Mouse (Mus musculus) midbrain, postnatal 0 days (tissue): ENCODE measurements around the gene Tsen15. TPM values are rescaled to one million over a fixed set of nuclear protein-coding genes. Genes with fewer than 3 reads are reported as not detected.
A peak's percentile ranks its signal among the peaks of the same experiment; 100 is the strongest.

ENCODE experiments used
- ATAC-seq: fragments of 200-750 bp; cut with Nextera tagmentation; 2 replicates; pipeline ENCODE4 v1.8.0; 2017; ENCODE audit warnings: moderate number of reproducible peaks, mild to moderate bottlenecking, moderate TSS enrichment, moderate library complexity; ENCODE audit not compliant: low FRiP score
- DNase-seq: peaks from one replicate; pipeline ENCODE4 v3.0.0-alpha.2; 2015; ENCODE audit warnings: low spot score
- H3K27ac ChIP-seq: fragments of 300-500 bp; sonication (generic); 2 replicates; pipeline ENCODE4 v1.5.1; 2014; ENCODE audit warnings: low read depth, mild to moderate bottlenecking, low read length, mixed read lengths
- H3K27me3 ChIP-seq: fragments of 300-500 bp; sonication (generic); 2 replicates; pipeline ENCODE4 v1.6.1; 2014; ENCODE audit warnings: low read length, control low read depth, mixed read lengths; ENCODE audit not compliant: insufficient read depth
- H3K36me3 ChIP-seq: fragments of 300-500 bp; sonication (generic); 2 replicates; pipeline ENCODE4 v1.6.1; 2014; ENCODE audit warnings: low read length, control low read depth, mixed read lengths; ENCODE audit not compliant: insufficient read depth
- H3K4me1 ChIP-seq: fragments of 300-500 bp; sonication (generic); 2 replicates; pipeline ENCODE4 v1.6.1; 2014; ENCODE audit warnings: mild to moderate bottlenecking, control low read depth, antibody characterized with exemption, low read length, mixed read lengths; ENCODE audit not compliant: insufficient read depth
- H3K4me2 ChIP-seq: fragments of 300-500 bp; sonication (generic); 2 replicates; pipeline ENCODE4 v1.6.1; 2014; ENCODE audit warnings: low read depth, mild to moderate bottlenecking, low read length, mixed read lengths; ENCODE audit not compliant: poor library complexity, severe bottlenecking
- H3K4me3 ChIP-seq: fragments of 300-500 bp; sonication (generic); 2 replicates; pipeline ENCODE4 v1.5.1; 2014; ENCODE audit warnings: low read depth, mild to moderate bottlenecking, low read length, moderate library complexity
- H3K9ac ChIP-seq: fragments of 300-500 bp; sonication (generic); replicated peaks from 2 replicates; pipeline ENCODE4 v1.6.1; 2014; ENCODE audit warnings: mild to moderate bottlenecking, low read length, moderate library complexity, mixed read lengths; ENCODE audit not compliant: poor library complexity, severe bottlenecking
- H3K9me3 ChIP-seq: fragments of 300-500 bp; sonication (generic); 2 replicates; pipeline ENCODE4 v1.6.1; 2016; ENCODE audit warnings: low read length, control low read depth
- CTCF ChIP-seq: IDR thresholded peaks from 2 replicates; pipeline ENCODE4 v1.5.1; 2016; ENCODE audit warnings: antibody characterized with exemption, mild to moderate bottlenecking
- WGBS: fragments of 180-500 bp; shearing (Covaris S2); extraction: QIAGEN DNeasy Blood & Tissue Kit; methylation state at CpG from one replicate; pipeline ENCODE4 v1.1.7; 2014; 5-methylcytosine and 5-hydroxymethylcytosine counted together
- polyA plus RNA-seq: library from polyadenylated mRNA; unstranded; fragments of >200 nt; fragmentation: Nextera tagmentation; extraction: Ambion mirVana; gene quantifications from 2 replicates; pipeline ENCODE4 v1.2.1, GENCODE M21; 2015
- total RNA-seq: library from RNA; depleted of rRNA; stranded (reverse); fragments of >200 nt; gene quantifications from 2 replicates; pipeline ENCODE4 v1.2.3, GENCODE M21; 2014

The Tsen15 gene
- total and polyA plus RNA-seq, 2 experiments from 2014 or later, result 17.8 to 43.7 TPM

- no peak overlapping the region for H3K4me3 ChIP-seq
- WGBS, result 75% methylated on average over 4 of the region's 4 CpGs
- H3K27ac ChIP-seq, result no peak overlapping the region
- no peak overlapping the region for H3K4me2 ChIP-seq
- 0 out of 2 replicates have a peak, but pooled peaks cover 5% of the 10 kb centered on the region for H3K4me1 ChIP-seq
- no peak overlapping the region for H3K9ac ChIP-seq
- DNase-seq, result peak; percentile 30
- no peak for TF ChIP-seq CTCF
- H3K9me3 ChIP-seq, result peaks cover 5% of the 10 kb centered on the region
- ATAC-seq, result no peak
- no peaks in the 10 kb centered on the region for H3K36me3 ChIP-seq
- no peaks in the 10 kb centered on the region for H3K27me3 ChIP-seq
Observed at GRCm38 (mm10) chr1:152409356-152409755, 22.9 kb upstream of the Tsen15 start.

DNA sequence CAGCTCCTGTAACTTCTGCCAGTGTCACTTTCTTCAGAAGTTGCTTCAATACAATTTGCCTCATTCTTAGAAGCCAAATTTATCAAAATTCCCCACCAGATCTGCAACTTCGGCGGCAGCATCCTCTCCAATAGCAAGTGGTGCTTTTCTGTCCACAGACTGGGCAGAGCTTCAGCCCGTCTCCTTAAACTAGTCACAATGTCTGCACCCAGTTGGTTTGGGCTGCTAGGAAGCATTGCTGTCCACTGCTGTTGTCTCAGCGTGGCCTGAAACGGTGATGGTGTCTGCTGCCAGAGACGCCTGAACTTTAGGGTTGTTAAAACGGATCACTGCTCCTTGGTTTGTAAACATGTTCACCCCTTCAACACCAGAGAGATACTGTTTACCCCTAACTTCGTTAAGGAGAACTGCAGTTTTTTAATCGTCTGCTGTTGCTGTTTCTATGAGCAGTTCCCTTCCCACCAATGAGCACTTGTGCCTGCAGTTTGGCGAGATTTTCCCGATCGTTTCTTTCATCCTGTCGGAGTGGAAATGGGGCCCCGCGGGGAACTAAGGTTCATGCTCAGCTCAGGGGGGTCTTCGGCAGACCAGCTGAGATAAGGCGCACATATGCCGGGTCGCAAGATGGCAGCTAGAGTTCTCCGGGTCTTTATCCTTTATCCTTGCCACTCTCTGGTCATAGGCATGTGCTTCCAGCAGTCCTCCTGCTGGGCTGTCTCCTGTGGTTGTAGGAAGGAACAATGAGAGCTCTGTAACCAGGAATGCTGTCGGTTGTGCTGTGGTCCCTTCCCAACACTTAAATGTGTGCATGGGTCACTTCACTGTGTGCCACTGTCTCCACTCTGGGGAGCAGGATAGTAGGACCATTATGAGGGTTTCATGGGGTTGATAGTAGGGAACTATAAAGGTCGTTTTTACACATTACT, 20.8 kb upstream of the Tsen15 start:
- Histone ChIP-seq H3K27ac (no peak overlapping the region), H3K36me3 (no peaks in the 10 kb centered on the region), H3K4me2 (peak overlapping the region; percentile 13; the same call in 1 of the 2 replicates), H3K4me3 (no peak overlapping the region), H3K9me3 (peaks cover 2% of the 10 kb centered on the region), H3K27me3 (no peaks in the 10 kb centered on the region), H3K4me1 (0 out of 2 replicates have a peak, but pooled peaks cover 5% of the 10 kb centered on the region), H3K9ac (no peak overlapping the region)
- ATAC-seq (no peak), DNase-seq (peak; percentile 12)
- 52% methylated on average over 22 of the region's 22 CpGs for WGBS
- no peak for TF ChIP-seq CTCF

GRCm38 (mm10) chr1:152400556-152401540, 14.4 kb upstream of the Tsen15 start:
- TF ChIP-seq CTCF, result no peak
- WGBS, result 12% methylated on average over 14 of the region's 14 CpGs
- peak; percentile 21 for DNase-seq
- Histone ChIP-seq H3K27me3 (peaks cover 3% of the 10 kb centered on the region; the same call in 1 of the 2 replicates), H3K36me3 (no peaks in the 10 kb centered on the region), H3K9ac (peak overlapping the region; percentile 70), H3K4me3 (peak overlapping the region; percentile 72), H3K4me1 (no peaks in the 10 kb centered on the region), H3K4me2 (peak overlapping the region; percentile 96), H3K27ac (peak overlapping the region; percentile 43; the same call in 1 of the 2 replicates), H3K9me3 (no peaks in the 10 kb centered on the region)
- peak; percentile 49; the same call in 1 of the 2 replicates for ATAC-seq

GRCm38 (mm10) chr1:152399790-152400555, 13.5 kb upstream of the Tsen15 start, which contains the start of gene Colgalt2:
Gene Colgalt2 (plus strand): TSS chr1:152399830.
- Histone ChIP-seq H3K4me3 (peak within 1 kb of the TSS; percentile 72), H3K36me3 (no peaks in the 10 kb centered on the region), H3K4me1 (no peaks in the 10 kb centered on the region), H3K9ac (peak within 1 kb of the TSS; percentile 70), H3K27ac (peak within 1 kb of the TSS; percentile 43; the same call in 1 of the 2 replicates), H3K4me2 (peak within 1 kb of the TSS; percentile 96), H3K27me3 (peaks cover 3% of the 10 kb centered on the region; the same call in 1 of the 2 replicates), H3K9me3 (no peaks in the 10 kb centered on the region)
- peak; percentile 44 for DNase-seq
- WGBS, result under 1% methylated on average over 61 of the region's 70 CpGs
- peak; percentile 82 for ATAC-seq
- TF ChIP-seq CTCF, result no peak

DNA sequence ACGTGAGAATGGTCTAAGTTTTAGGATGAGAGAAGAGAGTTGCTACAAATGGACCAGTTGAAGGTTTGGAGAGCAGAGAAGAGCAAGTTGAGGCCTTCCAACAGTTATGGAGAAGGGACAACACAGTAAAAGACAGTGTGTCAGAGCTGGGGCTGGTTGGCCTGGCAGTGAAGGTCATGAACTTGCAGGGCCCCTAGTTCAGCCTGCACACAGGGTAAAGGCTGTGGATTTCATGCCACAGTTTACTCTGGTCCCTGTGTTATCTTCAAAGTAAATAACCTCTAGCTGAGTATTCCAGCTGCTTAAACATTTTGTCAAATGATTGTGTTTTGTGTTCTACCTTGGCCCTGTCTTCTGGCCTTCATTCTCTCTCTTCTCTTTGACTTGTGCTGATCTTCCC, 12.2 kb upstream of the Tsen15 start:
- no peak for ATAC-seq
- no peak overlapping the region for H3K4me3 ChIP-seq
- peaks cover 3% of the 10 kb centered on the region; the same call in 1 of the 2 replicates for H3K27me3 ChIP-seq
- H3K4me1 ChIP-seq, result no peaks in the 10 kb centered on the region
- no peak for DNase-seq
- TF ChIP-seq CTCF, result no peak
- no peak overlapping the region for H3K27ac ChIP-seq
- no peak overlapping the region for H3K9ac ChIP-seq
- 86% methylated on average over 1 of the region's 1 CpGs for WGBS
- H3K36me3 ChIP-seq, result no peaks in the 10 kb centered on the region
- H3K9me3 ChIP-seq, result no peaks in the 10 kb centered on the region
- no peak overlapping the region for H3K4me2 ChIP-seq
